Mouse (Mus musculus) left cerebral cortex, adult 2 months (tissue): ENCODE results near the gene Adam15. TPM values are rescaled to one million over a fixed set of nuclear protein-coding genes. Genes with fewer than 3 reads are reported as not detected.
A peak's percentile ranks its signal among the peaks of the same experiment; 100 is the strongest.

Source experiments
- DNase-seq, 2 experiments: peaks; one replicate each; pipeline ENCODE4 v3.0.0; 2021 to 2022; ENCODE audit warnings: low spot score in 2 of 2, mixed read lengths in 1 of 2; ENCODE audit errors: extremely low spot score in 1 of 2
- H3K27ac ChIP-seq: fragments of 200-600 bp; 2 replicates; pipeline ENCODE4 v1.8.1; 2022
- H3K4me3 ChIP-seq: fragments of 200-600 bp; 2 replicates; pipeline ENCODE4 v1.8.1; 2022
- CTCF ChIP-seq: fragments of 200-600 bp; IDR thresholded peaks from 2 replicates; pipeline ENCODE4 v1.8.1; 2022; ENCODE audit warnings: antibody characterized with exemption, mild to moderate bottlenecking, moderate library complexity
- intact Hi-C: fragments of 180-260 bp; cut with DNase I; formaldehyde crosslinking; loops from one replicate; pipeline ENCODE4 v1.15.1; 2025
- total RNA-seq, 2 experiments: library from RNA; stranded (reverse); gene quantifications; 2 replicates each; pipeline ENCODE4 v1.2.3; 2021

Gene Adam15
- total RNA-seq, 2 experiments from 2014 or later = 106 to 115 TPM

- DNase-seq = no peak
- intact Hi-C loops = no loop called here
- Histone ChIP-seq H3K4me3 (no peak overlapping the region), H3K27ac (no peak overlapping the region)
- TF ChIP-seq CTCF = no peak
These were observed 32.5 kb upstream of the Adam15 start for GRCm38 (mm10) chr3:89382033-89382882.

- intact Hi-C loops = no loop called here
- H3K27ac ChIP-seq = no peak overlapping the region
- TF ChIP-seq CTCF = no peak
- no peak for DNase-seq
- H3K4me3 ChIP-seq = no peak overlapping the region
These were observed 31.4 kb upstream of the Adam15 start for GRCm38 (mm10) chr3:89381233-89381632.

- intact Hi-C loops = no loop called here
- TF ChIP-seq CTCF = no peak
- Histone ChIP-seq H3K27ac (no peak overlapping the region), H3K4me3 (no peak overlapping the region)
- DNase-seq = no peak
These were observed 30.9 kb upstream of the Adam15 start for GRCm38 (mm10) chr3:89380711-89381110.

- Histone ChIP-seq H3K27ac (no peak overlapping the region), H3K4me3 (no peak overlapping the region)
- intact Hi-C loops = no loop called here
- TF ChIP-seq CTCF = no peak
- DNase-seq = no peak
These were observed 30.5 kb upstream of the Adam15 start for GRCm38 (mm10) chr3:89380291-89380690.

GRCm38 (mm10) chr3:89379388-89380131, 29.8 kb upstream of the Adam15 start:
- no peak for DNase-seq
- no peak overlapping the region; the same call in 1 of the 2 replicates for H3K27ac ChIP-seq
- no peak overlapping the region for H3K4me3 ChIP-seq
- intact Hi-C loops = no loop called here
- no peak for TF ChIP-seq CTCF

GRCm38 (mm10) chr3:89378394-89379067, 28.7 kb upstream of the Adam15 start:
- intact Hi-C loops = no loop called here

GRCm38 (mm10) chr3:89377831-89378230, 28.0 kb upstream of the Adam15 start:
- peak overlapping the region; percentile 93; the same call in 1 of the 2 replicates for H3K27ac ChIP-seq
- intact Hi-C loops = no loop called here
- TF ChIP-seq CTCF = no peak
- H3K4me3 ChIP-seq = no peak overlapping the region
- no peak for DNase-seq

More at GRCm38 (mm10) chr3:89378394-89379067, 28.7 kb upstream of the Adam15 start:
- TF ChIP-seq CTCF = peak; percentile 99
- Histone ChIP-seq H3K4me3 (peak overlapping the region; percentile 72), H3K27ac (peak overlapping the region; percentile 93)
- DNase-seq = peak; percentile 75 to 76

- no peak for DNase-seq
- no peak for TF ChIP-seq CTCF
- intact Hi-C loops = no loop called here
- H3K27ac ChIP-seq = no peak overlapping the region
- no peak overlapping the region for H3K4me3 ChIP-seq
These were observed 23.9 kb upstream of the Adam15 start for GRCm38 (mm10) chr3:89373581-89374231.

- no peak overlapping the region for H3K27ac ChIP-seq
- H3K4me3 ChIP-seq = no peak overlapping the region
- intact Hi-C loops = no loop called here
These were observed 17.5 kb upstream of the Adam15 start for GRCm38 (mm10) chr3:89367338-89367737.

GRCm38 (mm10) chr3:89365486-89366414, 16.0 kb upstream of the Adam15 start:
- Histone ChIP-seq H3K4me3 (no peak overlapping the region), H3K27ac (no peak overlapping the region)
- no peak for TF ChIP-seq CTCF
- intact Hi-C loops = no loop called here
- no peak for DNase-seq

More at GRCm38 (mm10) chr3:89367338-89367737, 17.5 kb upstream of the Adam15 start:
- TF ChIP-seq CTCF = no peak
- DNase-seq = no peak
